Mouse (Mus musculus) naive thymus-derived CD4-positive, alpha-beta T cell, adult 2 months (primary cell): ENCODE results near the gene Slc19a1.

Experiments
- DNase-seq: peaks from one replicate; pipeline ENCODE4 v3.0.0-alpha.2; 2011; ENCODE audit warnings: low read depth

Gene Slc19a1

DNA sequence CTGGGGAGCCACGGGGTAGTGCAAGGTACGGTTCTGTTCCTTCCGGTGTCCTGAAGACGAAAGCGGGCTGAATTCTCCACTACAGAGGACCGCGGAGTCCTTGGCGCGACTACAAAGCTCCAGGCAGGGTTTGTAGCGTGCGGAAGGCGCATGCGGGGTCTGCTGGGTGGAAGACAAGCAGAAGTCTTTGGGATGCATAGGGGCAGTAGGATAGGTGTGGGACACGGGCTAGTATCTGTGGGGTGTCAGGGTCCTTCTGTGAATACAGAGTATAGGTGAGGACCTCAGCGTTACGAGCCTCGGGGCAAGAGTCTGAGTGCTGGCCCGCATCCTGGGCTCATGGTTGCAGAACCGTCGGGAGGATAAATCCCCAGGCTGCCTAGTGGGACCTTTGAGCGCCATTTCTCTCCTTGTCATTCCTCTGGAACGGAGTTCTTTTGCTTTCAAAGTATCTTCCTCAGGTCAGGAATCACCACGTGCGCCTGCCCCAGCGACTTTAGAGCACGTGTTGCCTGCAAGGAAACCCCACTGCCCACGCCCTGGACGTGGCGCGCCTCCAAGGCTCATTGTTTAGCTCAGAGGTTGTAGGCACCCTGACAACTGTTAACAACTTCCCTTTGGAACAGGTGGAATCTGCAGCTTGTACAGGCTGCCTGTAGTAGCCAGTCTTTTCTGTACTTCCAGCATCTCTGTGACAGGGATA lies 1.4 kb downstream of the Slc19a1 start:
- no peak for DNase-seq

DNA sequence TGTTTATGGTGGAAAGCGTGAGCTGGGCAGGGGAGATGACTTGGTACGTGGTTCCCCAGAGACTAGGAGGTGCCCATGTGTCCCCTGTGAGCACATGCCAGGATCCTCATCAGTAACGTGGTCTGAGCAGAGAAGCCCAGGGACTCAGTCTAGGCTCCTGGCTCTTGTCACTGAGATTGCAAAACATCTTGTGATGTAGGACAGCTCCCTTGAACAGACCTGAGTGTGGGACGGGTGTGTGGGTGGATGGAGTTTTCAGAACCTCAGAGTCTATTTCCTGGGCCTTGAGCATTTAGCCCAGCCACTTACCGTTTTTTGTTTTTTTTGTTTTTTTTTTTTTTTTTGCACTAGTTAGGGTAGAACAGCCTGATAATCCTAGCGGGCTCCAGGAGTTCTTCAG lies 3.4 kb downstream of the Slc19a1 start:
- peak; percentile 41 for DNase-seq

DNA sequence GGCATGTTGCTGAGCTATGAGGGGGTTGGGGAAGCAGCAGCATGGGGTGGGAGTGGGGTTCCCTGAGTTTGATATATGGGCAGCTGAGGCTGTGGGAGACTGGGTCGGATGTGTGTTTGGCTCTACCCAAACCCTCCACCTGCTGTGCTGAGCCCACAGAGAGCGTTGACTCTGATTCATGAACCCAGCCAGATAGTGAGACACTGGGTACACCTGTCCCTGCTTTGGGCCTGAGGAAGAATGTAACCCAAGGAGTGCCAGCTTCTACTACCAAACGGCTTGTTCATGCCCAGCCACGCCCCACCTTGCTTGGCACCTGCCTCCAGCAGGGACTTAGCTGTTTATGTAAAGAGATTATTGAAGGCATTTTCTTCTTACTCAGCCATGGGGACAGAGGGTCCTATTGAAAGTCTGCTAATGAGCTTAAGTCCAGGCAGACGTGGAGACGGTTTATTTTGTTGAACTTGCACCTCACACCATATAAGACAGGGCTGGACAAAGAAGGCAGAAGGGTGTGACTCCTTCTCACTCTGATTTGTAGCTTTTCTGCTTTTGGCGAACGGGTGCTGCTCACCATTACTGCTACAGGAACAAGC lies 6.6 kb downstream of the Slc19a1 start:
- no peak for DNase-seq

DNA sequence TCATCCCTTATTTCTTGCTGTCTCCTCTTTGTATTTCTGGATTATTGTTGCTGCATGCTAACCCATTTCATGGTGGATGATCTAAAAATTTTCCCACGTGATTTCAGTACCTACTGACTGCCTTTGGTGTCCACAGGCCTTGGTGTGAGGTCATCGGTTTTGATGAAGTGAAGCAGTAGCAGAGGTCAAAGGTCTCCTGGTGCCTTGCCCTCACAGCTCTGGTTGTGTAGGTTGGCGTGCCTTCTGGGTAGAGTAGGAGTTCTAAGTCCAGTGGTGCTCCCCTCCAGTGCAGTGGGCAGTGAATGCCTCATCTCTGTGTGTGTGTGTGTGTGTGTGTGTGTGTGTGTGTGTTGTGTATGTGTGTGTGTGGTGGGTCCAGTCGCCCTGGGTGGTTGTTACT lies 16.2 kb downstream of the Slc19a1 start:
- DNase-seq, result no peak

GRCm38 (mm10) chr10:77048606-77049005 lies 16.6 kb downstream of the Slc19a1 start:
- DNase-seq, result no peak

DNA sequence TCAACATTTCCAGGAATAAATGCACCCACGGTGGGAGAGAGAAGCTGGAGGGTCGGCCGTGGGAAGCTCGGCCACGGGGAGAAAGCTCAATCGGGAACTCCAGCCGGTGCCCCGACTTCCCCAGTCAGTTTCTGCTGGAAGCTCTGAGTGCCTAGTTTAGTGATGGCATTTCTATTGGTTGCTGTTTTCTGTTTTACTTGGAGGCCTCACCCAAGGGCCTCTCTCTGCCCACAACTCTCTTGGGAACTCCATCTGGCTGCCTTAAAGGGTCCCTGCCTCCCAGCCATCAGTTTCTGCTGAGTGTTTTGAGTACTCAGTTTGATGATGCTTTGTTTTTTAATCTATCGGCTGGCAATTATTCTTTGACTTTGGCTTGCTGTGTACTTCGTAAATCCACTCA lies 24.7 kb downstream of the Slc19a1 start:
- no peak for DNase-seq

GRCm38 (mm10) chr10:77061426-77061825 lies 29.4 kb downstream of the Slc19a1 start:
- no peak for DNase-seq

DNA sequence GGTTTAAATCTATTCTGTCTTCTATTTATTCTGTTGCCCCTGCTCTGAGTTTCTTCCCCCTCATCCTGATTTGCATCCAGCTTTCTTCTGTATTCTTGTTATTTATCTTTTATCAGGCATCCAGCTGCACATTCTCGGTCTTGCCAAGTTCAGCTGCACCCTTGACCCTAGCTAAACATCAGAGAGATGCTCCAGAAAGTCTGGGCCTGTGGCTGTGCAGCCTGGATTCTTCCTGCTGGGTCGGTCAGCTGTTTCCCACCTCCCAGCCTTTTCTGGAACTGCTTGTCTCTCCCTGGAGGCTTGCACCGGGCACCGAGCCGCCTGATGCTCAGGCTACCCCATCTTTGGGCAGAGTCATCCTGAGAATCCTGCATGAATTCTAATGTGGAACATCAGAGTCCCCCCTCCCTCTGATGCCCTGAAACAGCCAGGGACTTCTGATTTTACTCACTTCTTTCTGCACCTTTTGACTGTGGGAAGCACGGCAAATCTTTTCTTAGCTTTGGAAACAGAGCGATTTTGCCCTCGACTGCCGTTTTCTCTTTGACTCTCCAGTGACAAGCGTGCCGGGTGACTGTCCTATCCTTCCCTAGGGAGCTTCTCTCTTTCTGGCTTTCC lies 30.5 kb downstream of the Slc19a1 start:
- no peak for DNase-seq

- DNase-seq, result no peak
These were observed 32.2 kb downstream of the Slc19a1 start for GRCm38 (mm10) chr10:77064239-77064638.

DNA sequence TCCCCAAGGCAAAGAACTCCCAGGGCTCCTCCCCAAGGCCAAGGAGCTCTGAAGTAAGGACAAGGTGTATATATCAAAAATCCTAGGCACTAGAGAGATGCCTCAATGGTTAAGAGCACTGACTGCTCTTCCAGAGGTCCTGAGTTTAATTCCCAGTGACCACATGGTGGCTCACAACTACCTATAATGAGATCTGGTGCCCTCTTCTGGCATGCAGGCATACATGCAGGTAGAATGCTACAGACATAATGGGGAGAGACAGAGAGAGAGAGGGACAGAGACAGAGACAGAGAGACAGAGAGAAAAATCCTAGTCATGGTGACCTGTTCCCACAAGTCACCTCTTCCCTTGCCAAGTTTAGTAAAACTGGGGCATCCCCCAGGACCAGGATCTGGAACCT lies 32.6 kb downstream of the Slc19a1 start:
- DNase-seq, result no peak

GRCm38 (mm10) chr10:77068469-77068868 lies 36.4 kb downstream of the Slc19a1 start:
- DNase-seq, result no peak

GRCm38 (mm10) chr10:77070072-77070471 lies 38.0 kb downstream of the Slc19a1 start:
- peak; percentile 64 for DNase-seq

- DNase-seq, result no peak
These were observed 42.4 kb downstream of the Slc19a1 start for GRCm38 (mm10) chr10:77074276-77074974.

GRCm38 (mm10) chr10:77078456-77078855 lies 46.4 kb downstream of the Slc19a1 start:
- no peak for DNase-seq

GRCm38 (mm10) chr10:77078961-77079360 lies 46.9 kb downstream of the Slc19a1 start:
- DNase-seq, result no peak

DNA sequence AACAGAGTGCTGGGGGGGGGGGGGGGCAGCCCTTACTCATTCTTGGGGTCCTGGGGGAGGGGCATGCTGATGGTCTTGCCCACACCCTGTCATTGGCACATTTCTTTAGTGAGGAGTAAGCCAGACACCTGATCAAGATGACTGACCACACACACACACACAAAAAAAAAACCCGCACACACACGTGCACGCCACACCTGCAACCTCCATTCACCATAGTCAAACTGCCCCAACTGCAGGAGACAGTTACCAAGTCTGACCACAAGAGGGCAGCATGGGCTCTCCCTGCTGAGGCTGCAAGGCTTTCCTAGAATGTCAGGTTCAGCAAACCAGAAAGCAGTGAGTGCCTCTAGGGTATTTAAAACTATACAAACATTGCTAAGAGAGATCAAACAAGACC lies 50.4 kb downstream of the Slc19a1 start:
- peak; percentile 66 for DNase-seq

DNA sequence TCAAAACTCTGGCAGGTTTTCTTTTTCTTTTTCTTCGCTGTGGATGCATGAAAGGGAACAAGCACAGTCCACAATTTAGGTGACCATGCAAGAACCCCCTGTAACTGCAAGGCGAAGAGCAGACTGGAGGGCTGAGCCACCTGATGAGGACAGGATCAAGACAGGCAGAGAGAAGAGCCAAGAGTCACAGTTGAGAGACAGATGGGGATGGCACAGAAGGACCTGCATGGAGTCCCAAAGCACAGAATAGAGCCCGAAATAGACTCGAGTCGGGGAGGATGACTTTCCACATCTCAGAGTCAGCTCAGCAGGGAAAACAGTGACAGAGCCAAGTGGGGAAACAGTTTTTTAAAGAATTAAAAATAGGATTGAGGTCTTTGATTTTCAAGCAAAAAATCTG lies 50.9 kb downstream of the Slc19a1 start:
- no peak for DNase-seq

- DNase-seq, result no peak
These were observed 52.5 kb downstream of the Slc19a1 start for GRCm38 (mm10) chr10:77084568-77084967.

DNA sequence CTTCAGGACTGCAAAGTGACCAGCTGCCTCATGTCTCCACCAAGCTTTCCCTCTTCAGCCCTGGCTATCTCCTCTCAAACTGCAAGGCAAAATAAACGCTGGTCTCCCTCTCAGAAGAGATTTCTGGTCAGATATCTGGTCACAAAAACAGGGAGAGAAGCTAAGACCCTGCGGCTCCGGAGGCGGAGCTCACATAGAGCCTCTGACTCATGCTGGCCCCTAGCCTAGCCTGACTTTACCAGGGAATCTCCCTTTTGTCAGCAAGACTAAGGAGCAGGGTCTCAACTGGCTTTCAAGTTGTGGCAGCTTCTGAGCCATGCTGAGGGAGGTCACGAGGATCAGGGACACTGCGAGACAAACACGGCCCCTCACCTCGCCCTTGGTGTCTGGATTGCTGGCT lies 57.3 kb downstream of the Slc19a1 start:
- no peak for DNase-seq

DNA sequence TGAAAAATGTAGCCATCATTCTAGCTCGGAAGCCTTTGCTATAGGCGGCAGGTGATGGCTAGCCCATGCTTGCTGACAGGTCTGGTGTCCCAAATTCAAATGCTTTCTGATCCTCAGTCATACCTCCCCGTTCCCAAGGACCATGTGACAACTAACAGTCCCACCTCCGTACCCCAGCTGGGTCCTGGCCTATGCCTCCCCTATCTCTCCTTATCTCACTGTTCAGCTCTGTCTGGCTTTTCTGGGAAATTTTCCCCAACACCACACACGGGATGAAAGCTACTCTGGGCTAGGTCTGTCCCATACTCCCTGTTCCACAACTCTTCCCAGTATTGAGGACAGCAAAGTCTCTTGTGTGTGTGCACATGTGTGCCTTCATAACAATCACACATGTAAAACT lies 58.0 kb downstream of the Slc19a1 start:
- no peak for DNase-seq

GRCm38 (mm10) chr10:77091538-77092097 lies 59.6 kb downstream of the Slc19a1 start:
- no peak for DNase-seq

DNA sequence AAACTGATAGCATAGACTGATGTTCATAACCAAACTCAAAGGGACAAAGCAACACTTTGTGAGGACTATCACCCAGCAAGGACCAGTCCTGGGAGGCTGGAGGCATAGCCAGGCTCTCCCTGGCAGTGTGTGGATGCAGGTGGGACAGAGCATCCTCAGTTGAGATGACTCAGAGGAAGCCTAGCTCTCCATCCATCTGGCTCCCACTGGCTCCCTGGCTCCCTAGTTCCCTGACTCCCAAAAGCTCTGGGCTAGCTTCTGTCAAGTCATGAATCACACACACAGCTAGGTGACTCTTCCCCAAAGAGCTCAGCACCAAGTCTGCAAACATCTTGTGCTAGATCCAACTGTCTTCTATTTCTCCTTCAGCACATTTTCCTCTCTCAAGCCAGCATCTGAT lies 61.8 kb downstream of the Slc19a1 start:
- DNase-seq, result no peak

DNA sequence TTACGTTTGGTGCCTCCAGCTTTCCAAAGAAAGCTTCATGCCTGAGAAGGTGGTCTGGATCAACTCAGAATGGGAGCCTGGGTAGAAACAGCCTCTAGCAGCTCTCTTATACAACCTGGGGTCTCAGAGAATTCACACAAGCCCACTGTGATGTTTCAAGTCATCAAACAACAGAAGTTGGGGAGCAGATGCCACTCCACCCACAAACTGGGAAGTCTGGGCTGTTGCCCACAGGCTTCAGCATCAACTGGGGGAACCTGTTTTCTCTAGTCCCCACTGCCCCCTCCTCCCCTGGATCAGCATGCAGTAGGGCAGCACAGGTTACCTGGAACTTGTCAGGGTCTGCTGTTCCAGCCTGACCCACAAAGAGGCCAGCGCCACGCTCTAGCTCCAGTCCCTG lies 63.6 kb downstream of the Slc19a1 start:
- no peak for DNase-seq
